Mouse (Mus musculus) cerebellum, adult 2 months (tissue): Measurements from ENCODE around the gene Gm2663. TPM values are rescaled to one million over a fixed set of nuclear protein-coding genes. Genes with fewer than 3 reads are reported as not detected.
"Not testable (repeated sequence)": the region's sequence is repeated elsewhere in the genome, so short reads cannot be mapped to it uniquely, and the experiment has no call there.

Source experiments
- DNase-seq, 2 experiments: peaks; one replicate each; pipeline ENCODE4 v3.0.0; 2021
- H3K27ac ChIP-seq: fragments of 200-500 bp; 2 replicates; pipeline ENCODE4 v1.5.1; 2012; ENCODE audit warnings: low read length, control low read depth, inconsistent platforms; ENCODE audit not compliant: insufficient read depth
- H3K27me3 ChIP-seq: fragments of 200-500 bp; 2 replicates; pipeline ENCODE4 v1.6.1; 2012; ENCODE audit warnings: inconsistent platforms, mild to moderate bottlenecking, low read length, moderate library complexity; ENCODE audit not compliant: control insufficient read depth, insufficient read depth
- H3K4me1 ChIP-seq: fragments of 200-500 bp; 2 replicates; pipeline ENCODE4 v1.6.1; 2011; ENCODE audit warnings: low read length; ENCODE audit not compliant: control insufficient read depth, insufficient read depth
- H3K4me3 ChIP-seq: fragments of 200-500 bp; replicated peaks from 2 replicates; pipeline ENCODE3; 2011; ENCODE audit warnings: mild to moderate bottlenecking, low read depth, low read length, control low read depth; ENCODE audit not compliant: insufficient read depth
- CTCF ChIP-seq: fragments of 200-500 bp; IDR thresholded peaks from 2 replicates; pipeline ENCODE4 v1.5.1; 2011; ENCODE audit warnings: low read depth, mild to moderate bottlenecking, control low read depth, low read length, moderate library complexity, borderline replicate concordance; ENCODE audit not compliant: insufficient read depth
- POLR2A ChIP-seq: fragments of 200-500 bp; IDR thresholded peaks from 2 replicates; pipeline ENCODE4 v1.6.1; 2011; ENCODE audit warnings: low read length, control low read depth, borderline replicate concordance; ENCODE audit not compliant: insufficient read depth
- WGBS: fragments of 180-500 bp; shearing (Covaris S2); methylation state at CpG from one replicate; pipeline ENCODE4 v1.1.7; 2018; 5-methylcytosine and 5-hydroxymethylcytosine counted together
- polyA plus RNA-seq: library from polyadenylated mRNA; depleted of rRNA; stranded (reverse); fragments of >200 nt; gene quantifications from 2 replicates; pipeline ENCODE4 v1.2.3, GENCODE M21; 2012; rRNA removed

Gene Gm2663
- polyA plus RNA-seq = not detected in 2 replicates

DNA sequence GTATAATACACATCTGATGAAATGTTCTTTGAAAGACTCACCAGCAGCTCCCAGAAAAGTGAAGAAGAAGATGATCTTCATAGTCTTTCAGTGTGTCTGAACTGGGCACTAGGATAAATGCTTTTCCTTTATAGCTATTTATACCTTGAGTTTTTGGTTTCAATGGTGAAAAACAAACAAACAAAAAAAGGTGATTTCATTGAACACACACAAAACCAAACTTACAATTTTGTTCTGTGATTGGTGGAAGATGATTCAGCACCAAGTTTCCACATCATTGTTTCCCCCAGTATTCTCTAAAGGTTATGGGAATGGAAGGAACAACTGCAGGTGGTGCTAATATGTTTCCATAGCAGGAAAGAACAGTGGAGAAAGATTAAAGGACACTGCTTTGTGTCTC lies at the start of gene Gm2663:
Gm2663 (minus strand) TSS at position 101 of the 400 bp plus-strand sequence.
- H3K27ac ChIP-seq, H3K4me3 ChIP-seq, DNase-seq, H3K27me3 ChIP-seq, H3K4me1 ChIP-seq: not testable (repeated sequence)

DNA sequence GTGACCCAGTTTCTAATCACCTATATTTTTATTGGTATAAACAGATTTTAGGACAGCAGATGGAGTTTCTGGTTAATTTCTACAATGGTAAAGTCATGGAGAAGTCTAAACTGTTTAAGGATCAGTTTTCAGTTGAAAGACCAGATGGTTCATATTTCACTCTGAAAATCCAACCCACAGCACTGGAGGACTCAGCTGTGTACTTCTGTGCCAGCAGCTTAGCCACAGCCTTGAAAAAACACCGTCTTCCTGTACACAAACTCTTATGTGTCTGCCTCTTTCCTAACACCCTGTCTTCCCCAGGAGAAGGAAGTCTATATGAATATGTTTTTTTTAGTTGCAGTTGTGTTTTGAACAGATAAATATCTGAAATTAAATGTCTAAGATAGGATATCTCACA lies 49.3 kb upstream of the Gm2663 start:
- DNase-seq = no peak
- Histone ChIP-seq H3K4me3 (no peak overlapping the region), H3K27ac (no peak overlapping the region), H3K4me1 (no peaks in the 10 kb centered on the region), H3K27me3 (no peaks in the 10 kb centered on the region)
- 76% methylated on average over 1 of the region's 1 CpGs for WGBS
- no peak for TF ChIP-seq CTCF
- TF ChIP-seq POLR2A = no peak

DNA sequence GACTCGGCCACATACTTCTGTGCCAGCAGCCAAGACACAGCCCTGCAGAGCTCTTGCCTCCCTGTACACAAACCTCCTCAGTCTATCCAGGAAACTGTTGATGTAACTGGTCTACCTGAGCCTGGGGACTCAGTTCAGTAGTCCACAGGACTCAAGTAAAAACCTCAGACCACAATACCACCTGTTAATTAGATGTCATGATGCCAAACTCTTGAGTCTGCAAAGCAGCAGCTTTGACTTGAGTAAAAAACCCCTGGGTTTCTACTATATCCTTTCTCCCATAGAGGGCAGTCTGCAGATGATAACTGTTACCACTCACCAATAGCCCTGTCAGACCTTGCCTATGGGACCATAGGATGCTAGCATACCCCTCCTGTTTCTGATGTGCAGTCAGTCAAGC lies 48.7 kb upstream of the Gm2663 start:
- WGBS = 80% methylated on average over 1 of the region's 1 CpGs
- H3K27me3 ChIP-seq = no peaks in the 10 kb centered on the region
- H3K4me1 ChIP-seq = no peaks in the 10 kb centered on the region
- DNase-seq = no peak
- no peak overlapping the region for H3K4me3 ChIP-seq
- TF ChIP-seq CTCF = no peak
- TF ChIP-seq POLR2A = no peak
- no peak overlapping the region for H3K27ac ChIP-seq

DNA sequence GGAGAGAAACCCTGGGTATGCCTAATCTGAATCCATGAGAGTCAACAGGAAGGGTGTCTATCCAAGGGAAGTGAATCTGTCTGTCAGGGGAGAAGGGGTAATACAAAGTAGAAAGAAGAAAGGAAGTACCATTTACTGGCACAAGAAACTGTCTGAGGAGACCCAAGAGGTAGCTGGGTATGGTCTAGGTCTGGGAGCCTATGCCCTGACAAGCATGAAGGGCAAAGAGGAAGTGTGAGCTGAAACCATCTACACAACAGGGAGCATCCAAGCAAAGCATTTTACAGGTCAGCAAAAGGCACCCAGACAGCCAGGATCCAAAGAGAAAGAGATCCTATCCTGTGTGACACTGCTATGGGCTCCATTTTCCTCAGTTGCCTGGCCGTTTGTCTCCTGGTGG lies 47.9 kb upstream of the Gm2663 start:
- H3K27me3 ChIP-seq = no peaks in the 10 kb centered on the region
- 91% methylated on average over 1 of the region's 1 CpGs for WGBS
- DNase-seq = no peak
- H3K4me3 ChIP-seq = no peak overlapping the region
- H3K27ac ChIP-seq = no peak overlapping the region
- TF ChIP-seq CTCF = no peak
- TF ChIP-seq POLR2A = no peak
- no peaks in the 10 kb centered on the region for H3K4me1 ChIP-seq

DNA sequence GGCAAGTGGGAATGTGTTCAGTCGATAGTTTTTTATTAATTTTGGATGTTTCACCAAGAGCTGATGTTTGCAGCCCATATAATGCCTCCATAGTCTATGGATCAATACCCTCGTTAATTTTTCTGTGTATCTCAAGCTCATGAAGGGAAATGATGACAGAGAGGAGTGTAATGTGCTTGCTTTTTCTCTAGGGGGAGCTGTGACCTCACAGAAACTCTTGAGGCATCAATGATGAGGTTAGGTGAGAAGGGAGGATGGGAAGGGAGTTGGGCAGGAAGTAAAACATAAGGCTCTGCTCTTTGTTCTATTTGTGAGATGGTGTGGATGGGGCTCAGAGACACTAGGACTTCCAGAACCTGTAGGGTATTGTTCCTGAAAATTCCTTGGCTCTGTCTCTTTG lies 47.3 kb upstream of the Gm2663 start:
- no peaks in the 10 kb centered on the region for H3K27me3 ChIP-seq
- no peaks in the 10 kb centered on the region for H3K4me1 ChIP-seq
- 57% methylated on average over 2 of the region's 2 CpGs for WGBS

DNA sequence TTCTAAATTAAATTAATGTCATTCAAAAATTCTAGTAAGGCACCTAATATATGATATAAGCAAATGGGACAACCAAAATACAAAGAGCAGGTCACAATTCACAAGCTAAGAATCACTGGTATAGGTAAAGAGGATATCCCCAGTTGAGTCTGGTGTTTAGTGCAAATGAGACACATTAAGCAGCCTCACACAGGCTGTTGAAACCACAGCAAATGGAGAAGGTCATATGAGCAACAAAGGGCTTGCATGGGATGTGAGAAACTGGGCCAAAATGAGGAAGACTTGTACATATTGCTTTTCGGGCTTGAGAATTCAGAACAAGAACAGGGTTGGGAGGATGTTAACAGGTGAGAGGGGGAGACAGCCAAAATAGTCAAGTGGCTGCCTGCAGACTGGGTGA lies 45.5 kb upstream of the Gm2663 start:
- Histone ChIP-seq H3K4me1 (no peaks in the 10 kb centered on the region), H3K27me3 (no peaks in the 10 kb centered on the region), H3K4me3 (no peak overlapping the region), H3K27ac (no peak overlapping the region)
- TF ChIP-seq POLR2A = no peak
- TF ChIP-seq CTCF = no peak
- WGBS = 77% methylated on average over 1 of the region's 1 CpGs
- DNase-seq = no peak

More for the DNA sequence above, 47.3 kb upstream of the Gm2663 start:
- Histone ChIP-seq H3K4me3 (no peak overlapping the region), H3K27ac (no peak overlapping the region)
- no peak for DNase-seq
- TF ChIP-seq CTCF = no peak
- no peak for TF ChIP-seq POLR2A

DNA sequence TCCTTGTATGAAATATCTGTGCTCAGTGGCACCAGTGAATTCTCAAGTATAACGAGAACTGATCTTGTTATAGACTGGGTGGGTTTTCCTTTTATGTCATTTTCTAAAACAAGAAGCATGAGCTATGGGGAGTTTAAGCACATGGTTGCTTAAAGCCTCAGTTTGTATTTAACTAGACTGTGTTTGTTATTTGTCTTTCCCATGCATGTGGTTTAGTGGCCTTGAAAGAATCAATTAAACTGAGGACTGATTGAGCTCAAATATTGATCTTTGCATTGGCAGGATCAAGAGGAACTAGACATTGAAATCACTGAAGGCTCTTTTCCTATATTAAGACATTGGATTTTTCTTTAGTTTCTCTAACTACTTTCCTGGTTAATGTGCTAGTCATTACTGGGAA lies 45.0 kb upstream of the Gm2663 start:
- H3K4me1 ChIP-seq = no peaks in the 10 kb centered on the region
- WGBS = 80% methylated on average over 1 of the region's 1 CpGs
- TF ChIP-seq CTCF (no peak), POLR2A (no peak)
- no peak for DNase-seq
- no peak overlapping the region for H3K27ac ChIP-seq
- no peaks in the 10 kb centered on the region for H3K27me3 ChIP-seq
- H3K4me3 ChIP-seq = no peak overlapping the region

DNA sequence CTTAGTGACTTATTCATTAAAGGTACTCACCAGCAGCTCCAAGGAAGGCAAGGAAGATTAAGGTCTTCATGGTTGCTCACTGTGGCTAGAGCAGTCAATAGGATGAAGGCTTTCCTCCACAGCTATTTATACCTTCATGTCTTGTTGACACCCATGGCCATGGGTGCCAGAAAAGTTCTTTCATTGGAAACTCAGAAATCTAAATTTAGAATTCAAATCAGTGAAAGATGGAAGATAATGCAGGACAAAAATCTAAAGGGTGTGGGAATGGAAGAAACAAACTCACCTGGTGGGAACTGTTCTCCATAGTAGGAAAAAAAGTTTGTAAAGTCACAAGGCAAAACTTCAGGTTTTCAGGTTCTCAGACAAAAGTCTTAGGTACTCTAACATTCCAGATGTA lies 36.1 kb upstream of the Gm2663 start, which contains the start of gene 2210010C04Rik:
2210010C04Rik (minus strand) TSS at position 101 of the 400 bp plus-strand sequence.
- Histone ChIP-seq H3K27me3 (no peaks in the 10 kb centered on the region), H3K27ac (no peak within 1 kb of the TSS), H3K4me1 (no peaks in the 10 kb centered on the region), H3K4me3 (no peak within 1 kb of the TSS)
- DNase-seq = no peak
- TF ChIP-seq POLR2A (no peak), CTCF (no peak)

DNA sequence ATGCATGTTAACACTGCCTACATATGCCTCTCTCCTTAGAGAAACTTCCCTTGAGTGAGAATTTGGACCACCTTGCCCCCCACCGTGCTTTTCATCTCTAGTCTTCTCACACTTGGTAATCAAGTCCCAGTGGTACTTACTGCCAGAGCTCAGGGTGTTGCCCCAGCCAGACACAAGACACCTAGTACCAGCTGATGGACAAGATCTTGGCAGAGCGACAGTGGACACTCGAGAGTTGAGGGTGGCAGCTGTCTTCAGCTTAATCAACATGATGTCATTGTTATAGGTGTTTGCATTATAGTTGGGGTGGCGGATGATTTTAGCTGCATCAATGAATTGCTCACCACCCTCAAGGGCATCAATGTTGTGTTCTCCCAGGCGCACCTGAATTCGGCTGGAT lies 33.5 kb upstream of the Gm2663 start:
- Histone ChIP-seq H3K27ac (no peak overlapping the region), H3K4me1 (no peaks in the 10 kb centered on the region), H3K27me3 (no peaks in the 10 kb centered on the region), H3K4me3 (no peak overlapping the region)
- WGBS = 72% methylated on average over 6 of the region's 6 CpGs
- TF ChIP-seq POLR2A (no peak), CTCF (no peak)
- no peak for DNase-seq
